Mouse (Mus musculus) cerebellum, adult 2 months (tissue): ENCODE measurements around the gene Rps24.
"Not testable (repeated sequence)": the region's sequence is repeated elsewhere in the genome, so short reads cannot be mapped to it uniquely, and the experiment has no call there.

ENCODE experiments used
- CTCF ChIP-seq: fragments of 200-500 bp; IDR thresholded peaks from 2 replicates; pipeline ENCODE4 v1.5.1; 2011; ENCODE audit warnings: low read depth, mild to moderate bottlenecking, control low read depth, low read length, moderate library complexity, borderline replicate concordance; ENCODE audit not compliant: insufficient read depth
- POLR2A ChIP-seq: fragments of 200-500 bp; IDR thresholded peaks from 2 replicates; pipeline ENCODE4 v1.6.1; 2011; ENCODE audit warnings: low read length, control low read depth, borderline replicate concordance; ENCODE audit not compliant: insufficient read depth

- not testable (repeated sequence) for TF ChIP-seq POLR2A, CTCF
These were observed 43.4 kb upstream of the Rps24 start for GRCm38 (mm10) chr14:24443529-24443928.
